ENCODE assay signal across 14 mouse cellular contexts in the genomic region with DNA sequence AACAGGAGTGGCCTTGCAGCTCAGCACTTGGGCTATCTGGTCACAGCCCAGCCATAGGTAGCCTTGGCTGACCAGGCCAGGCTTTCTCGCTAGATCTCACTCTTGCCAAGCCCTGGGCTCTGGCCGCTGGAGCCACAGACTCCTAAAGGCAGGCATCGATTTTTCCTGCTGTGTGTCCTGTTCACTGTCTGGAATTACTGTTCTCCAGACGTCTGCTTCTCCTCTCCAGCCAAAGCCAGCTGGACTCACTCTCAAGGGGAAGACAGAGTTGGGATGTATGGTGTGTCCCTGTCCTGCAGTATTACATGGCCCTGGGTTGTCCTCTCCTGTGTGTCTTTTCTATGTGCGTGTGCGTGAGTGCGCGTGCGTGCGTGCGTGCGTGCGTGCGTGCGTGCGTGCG. TPM values are rescaled to one million over a fixed set of nuclear protein-coding genes. Genes with fewer than 3 reads are reported as not detected.
DNase-seq lines count a peak whose midpoint lies in the region; ATAC-seq lines count a peak whose summit lies in the region.
"Had no signal": no experiment of that assay in that cellular context is flagged by ENCODE, and none has a peak within 500 bp of the region (broad histone marks: within the 10 kb centered on the region; RNA-seq: fewer than 3 reads in every experiment).

No protein-coding gene starts in this region.

- H3K27me3 ChIP-seq in kidney, embryonic 15.5 days: no peaks in the 10 kb centered on the region
- no peaks in the 10 kb centered on the region for H3K27me3 ChIP-seq in hindbrain, embryonic 12.5 days
- no peaks in the 10 kb centered on the region for H3K27me3 ChIP-seq in midbrain, embryonic 15.5 days (replicated peaks)
- H3K27me3 ChIP-seq: CH12.LX; heart, embryonic 15.5 days had no signal

- H3K36me3 ChIP-seq in kidney, embryonic 15.5 days: no peaks in the 10 kb centered on the region
- no peaks in the 10 kb centered on the region for H3K36me3 ChIP-seq in hindbrain, embryonic 12.5 days
- H3K36me3 ChIP-seq in midbrain, embryonic 15.5 days (replicated peaks): no peaks in the 10 kb centered on the region
- H3K36me3 ChIP-seq: heart, embryonic 15.5 days had no signal

- no peak for DNase-seq in kidney, adult 11 months
- DNase-seq in embryo, embryonic 9.5 days (ENCODE audit: extremely low spot score): peak; percentile 11
- DNase-seq in left cerebral cortex, adult 11 months (ENCODE audit: low spot score): no peak
- no peak for DNase-seq in thymus, postnatal 25 days
- DNase-seq in cerebellum, postnatal 36 days: no peak
- DNase-seq: cerebellum, adult 2 months; thymus, postnatal 4 days had no signal

- no peaks in the 10 kb centered on the region for H3K9me3 ChIP-seq in kidney, embryonic 15.5 days (replicated peaks)
- H3K9me3 ChIP-seq in hindbrain, embryonic 12.5 days (replicated peaks): no peaks in the 10 kb centered on the region
- H3K9me3 ChIP-seq in midbrain, embryonic 15.5 days: no peaks in the 10 kb centered on the region
- H3K9me3 ChIP-seq: heart, embryonic 15.5 days had no signal

- H3K27ac ChIP-seq in kidney, embryonic 15.5 days: no peak overlapping the region
- peak overlapping the region; percentile 58 for H3K27ac ChIP-seq in hindbrain, embryonic 12.5 days
- no peak overlapping the region for H3K27ac ChIP-seq in midbrain, embryonic 15.5 days
- H3K27ac ChIP-seq: heart, embryonic 15.5 days; liver, embryonic 14.5 days had no signal

- H3K9ac ChIP-seq in kidney, embryonic 15.5 days: no peak overlapping the region
- H3K9ac ChIP-seq in hindbrain, embryonic 12.5 days: no peak overlapping the region
- no peak overlapping the region for H3K9ac ChIP-seq in midbrain, embryonic 15.5 days
- H3K9ac ChIP-seq: heart, embryonic 15.5 days; liver, embryonic 14.5 days had no signal

- H3K4me2 ChIP-seq in kidney, embryonic 15.5 days: no peak overlapping the region
- no peak overlapping the region for H3K4me2 ChIP-seq in hindbrain, embryonic 12.5 days (replicated peaks)
- no peak overlapping the region for H3K4me2 ChIP-seq in midbrain, embryonic 15.5 days
- H3K4me2 ChIP-seq: heart, embryonic 15.5 days had no signal

- H3K4me1 ChIP-seq in kidney, embryonic 15.5 days: peaks cover 18% of the 10 kb centered on the region
- peaks cover 33% of the 10 kb centered on the region for H3K4me1 ChIP-seq in hindbrain, embryonic 12.5 days
- peaks cover 19% of the 10 kb centered on the region for H3K4me1 ChIP-seq in midbrain, embryonic 15.5 days

- no peak overlapping the region for H3K4me3 ChIP-seq in kidney, embryonic 15.5 days (replicated peaks)
- H3K4me3 ChIP-seq in hindbrain, embryonic 12.5 days: no peak overlapping the region
- H3K4me3 ChIP-seq in midbrain, embryonic 15.5 days: no peak overlapping the region
- H3K4me3 ChIP-seq: heart, embryonic 15.5 days; myocyte had no signal

- ATAC-seq in kidney, embryonic 15.5 days (replicated peaks; ENCODE audit: low FRiP score): peak; percentile 46; the same call in 1 of the 2 replicates
- ATAC-seq in hindbrain, embryonic 12.5 days (ENCODE audit: low FRiP score): peak; percentile 42; the same call in 1 of the 2 replicates
- peak; percentile 38; the same call in 1 of the 2 replicates for ATAC-seq in midbrain, embryonic 15.5 days (replicated peaks)

- WGBS in kidney, embryonic 15.5 days: 74% methylated on average over 17 of the region's 17 CpGs
- WGBS in hindbrain, embryonic 12.5 days: 75% methylated on average over 17 of the region's 17 CpGs
- 81% methylated on average over 17 of the region's 17 CpGs for WGBS in midbrain, embryonic 15.5 days

RNA-seq across cellular contexts. Expression of gene Enc1, which starts 50.4 kb away (rescaled TPM):
- polyA plus RNA-seq in kidney, embryonic 15.5 days (2015; fragmentation: Nextera tagmentation; extraction: Ambion mirVana): 12.0 and 15.1 TPM in 2 replicates
- polyA plus RNA-seq in hindbrain, embryonic 12.5 days (2016; fragmentation: Nextera tagmentation; extraction: Ambion mirVana): 28.8 and 29.1 TPM in 2 replicates
- polyA plus RNA-seq in midbrain, embryonic 15.5 days (2015; fragmentation: Nextera tagmentation; extraction: Ambion mirVana): 76.1 and 81.9 TPM in 2 replicates
